Mouse (Mus musculus) forelimb bud, embryonic 11.5 days (tissue): ENCODE measurements at regions not wholly inside any gene's neighbourhood (a gene's known extent, or its start where the extent isn't known, plus 50 kb on each side); places are given as distances from the start of the nearest gene placed in this dataset.

Experiments
- DNase-seq: peaks from one replicate; pipeline ENCODE4 v3.0.0-alpha.2; 2012; ENCODE audit warnings: low read depth, low spot score

DNA sequence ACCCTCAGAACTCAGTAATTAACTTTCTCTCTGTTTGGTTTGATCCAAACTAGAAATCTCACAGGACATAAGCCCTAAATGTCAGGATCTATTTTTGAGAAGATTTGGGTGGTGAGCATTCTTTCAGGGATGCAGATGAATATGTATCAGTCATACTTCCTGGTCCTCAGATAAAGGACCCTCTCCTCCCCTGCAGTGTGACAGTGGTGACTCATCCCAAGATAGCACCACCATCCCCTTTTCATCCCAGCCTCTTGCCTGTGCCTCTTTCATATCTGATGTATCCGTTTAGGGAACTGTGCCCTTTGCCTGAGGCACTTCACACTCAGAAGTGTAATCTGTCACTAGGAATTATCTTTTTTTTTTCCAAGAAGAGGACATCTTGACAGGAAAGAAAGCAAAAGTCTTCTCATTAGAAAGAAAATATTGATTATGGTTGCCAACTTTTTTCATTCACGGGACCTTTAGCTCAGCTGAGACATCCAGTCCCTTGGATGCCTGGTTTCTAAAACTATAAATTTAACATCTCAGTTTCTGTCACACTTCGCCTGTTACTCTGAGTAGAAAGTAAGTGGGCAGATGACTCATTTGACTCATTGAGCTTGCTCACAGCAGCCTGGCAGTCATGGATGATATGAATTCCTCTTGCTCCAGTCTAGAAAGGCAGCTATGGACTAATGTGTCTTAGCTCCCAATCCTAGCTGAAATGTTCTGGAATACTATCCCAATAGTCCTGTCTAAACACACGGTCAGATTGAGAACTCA, 284.1 kb upstream of the Mctp2 start:
- DNase-seq, result no peak

DNA sequence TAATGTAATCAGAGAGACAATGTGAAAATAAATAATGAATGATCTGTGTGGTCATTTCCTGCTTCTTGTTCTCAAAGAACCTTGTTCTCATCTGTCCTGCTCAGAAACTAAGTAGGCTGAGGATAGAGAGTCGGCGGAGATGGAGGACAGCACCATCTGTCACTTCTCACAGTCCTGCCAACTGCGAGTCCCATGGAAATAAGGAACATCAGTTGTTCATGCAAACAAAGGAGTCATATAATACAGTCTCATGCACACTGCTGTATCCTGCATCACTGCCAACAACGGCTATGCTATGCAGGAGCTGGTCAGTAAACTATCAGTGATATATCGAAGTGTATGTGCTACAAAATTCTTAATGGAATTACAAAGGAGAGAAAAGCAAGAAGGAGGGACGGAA, 285.7 kb upstream of the Mctp2 start:
- no peak for DNase-seq

DNA sequence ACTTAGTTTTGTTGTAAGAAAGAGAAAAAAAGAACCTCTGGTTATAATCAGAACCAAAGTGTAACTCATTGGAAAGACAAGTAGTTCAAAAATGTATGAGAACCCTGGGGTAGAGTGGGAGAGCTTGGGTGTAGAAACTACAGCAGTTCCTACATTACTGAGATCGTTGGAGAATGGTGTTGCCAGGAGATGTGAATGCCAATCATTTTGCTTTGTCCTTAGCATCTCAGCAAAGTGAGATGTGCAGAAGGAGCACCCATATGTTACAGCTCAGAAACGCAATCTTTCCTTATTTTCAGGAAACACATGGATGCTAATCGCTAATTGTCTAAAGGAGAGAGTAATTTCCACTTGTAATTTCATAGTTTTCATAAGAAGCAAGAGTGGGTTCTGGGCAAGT, 286.2 kb upstream of the Mctp2 start:
- DNase-seq, result no peak

DNA sequence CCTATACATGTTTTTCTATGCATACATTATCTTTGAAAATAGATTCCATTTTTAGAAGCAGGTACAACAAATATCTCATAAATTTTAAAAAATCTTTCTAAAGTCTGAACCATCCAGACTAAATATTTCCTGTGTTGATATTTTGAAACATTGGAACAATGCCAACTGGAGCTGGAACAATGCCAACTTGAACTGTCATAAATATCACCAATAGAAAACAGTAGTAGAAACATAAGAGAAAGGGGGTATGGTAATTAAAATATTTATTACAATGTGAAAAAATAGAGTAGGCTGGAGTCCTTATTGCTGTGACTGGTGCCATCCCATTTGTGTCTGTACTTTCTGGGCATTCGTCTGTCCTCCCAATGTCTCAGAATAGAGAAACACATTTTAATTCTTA, 286.9 kb upstream of the Mctp2 start:
- no peak for DNase-seq

DNA sequence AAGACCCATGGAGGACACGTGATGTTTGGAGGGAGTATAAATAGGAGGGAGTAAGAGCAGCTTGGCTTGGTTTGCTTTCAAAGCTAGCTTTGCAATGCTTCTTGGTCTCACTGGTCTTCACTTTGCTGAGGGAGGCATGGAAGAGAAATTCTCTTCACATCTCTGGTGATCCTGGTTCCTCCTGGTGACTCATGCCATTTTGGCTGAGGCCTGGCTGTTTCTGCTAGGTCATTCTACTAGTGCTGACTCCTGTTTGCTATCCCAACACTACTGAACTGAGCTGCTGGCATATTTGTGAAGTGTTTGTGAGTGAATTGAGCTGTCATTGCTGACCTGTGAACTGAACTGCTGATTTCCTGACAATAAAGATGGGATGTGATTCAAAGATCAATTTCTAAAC, 288.3 kb upstream of the Mctp2 start:
- DNase-seq, result no peak

DNA sequence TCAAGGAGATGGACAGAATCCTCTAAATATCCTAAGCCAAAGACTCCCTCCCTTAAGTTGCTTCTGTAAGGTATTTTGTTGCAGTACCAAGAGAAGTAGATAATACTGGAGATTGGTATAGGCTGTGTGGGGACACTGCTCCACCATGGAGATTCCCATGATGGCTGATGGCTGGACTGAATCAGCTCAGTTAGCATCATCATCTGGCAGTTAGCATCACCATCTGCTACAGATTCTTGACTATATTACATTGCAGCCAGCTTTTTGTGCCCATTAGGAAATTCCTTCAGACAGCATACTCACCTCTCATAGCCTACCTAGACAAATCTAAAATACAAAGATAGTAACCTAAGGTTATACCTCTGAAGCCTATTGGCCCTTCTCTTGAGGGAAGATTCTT, 290.6 kb upstream of the Mctp2 start:
- no peak for DNase-seq

DNA sequence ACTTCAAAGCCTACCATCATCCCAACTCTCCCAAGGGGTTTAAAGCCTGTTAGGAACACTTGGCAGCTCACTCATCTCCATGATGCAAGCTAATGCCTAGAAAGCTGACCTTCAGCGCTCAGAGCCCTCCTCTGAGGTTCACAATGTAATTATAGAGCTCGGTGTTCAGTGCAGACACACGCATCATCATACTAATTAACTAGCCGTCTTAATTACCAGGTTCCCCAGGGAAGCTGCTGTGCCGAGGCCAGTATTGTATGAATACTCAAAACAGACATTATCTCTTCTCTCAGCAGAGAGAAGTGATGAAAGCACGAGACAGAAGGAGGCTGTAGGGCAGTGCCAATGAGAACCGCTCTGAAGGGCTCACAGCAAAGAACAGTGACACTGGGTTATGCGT, 295.5 kb upstream of the Mctp2 start:
- DNase-seq, result no peak

DNA sequence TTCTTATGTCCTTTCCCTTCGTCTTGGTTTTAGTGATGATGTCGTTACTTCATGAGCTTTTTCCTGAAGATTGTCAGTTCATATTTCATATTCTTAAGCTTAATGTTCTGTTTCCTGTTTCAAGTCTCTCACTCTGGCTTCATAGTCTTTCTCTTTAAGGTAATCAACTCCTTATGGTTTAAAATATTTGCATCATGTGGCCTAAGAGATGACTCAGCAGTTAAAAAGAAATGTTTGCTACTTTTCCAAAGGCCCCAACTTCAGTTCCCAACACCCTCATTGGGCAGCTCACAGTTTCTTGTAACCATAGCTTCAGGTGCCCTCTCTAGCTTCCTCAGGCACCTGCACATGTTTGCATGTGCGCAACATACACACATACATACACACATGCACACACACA, 303.4 kb upstream of the Mctp2 start:
- DNase-seq, result no peak

DNA sequence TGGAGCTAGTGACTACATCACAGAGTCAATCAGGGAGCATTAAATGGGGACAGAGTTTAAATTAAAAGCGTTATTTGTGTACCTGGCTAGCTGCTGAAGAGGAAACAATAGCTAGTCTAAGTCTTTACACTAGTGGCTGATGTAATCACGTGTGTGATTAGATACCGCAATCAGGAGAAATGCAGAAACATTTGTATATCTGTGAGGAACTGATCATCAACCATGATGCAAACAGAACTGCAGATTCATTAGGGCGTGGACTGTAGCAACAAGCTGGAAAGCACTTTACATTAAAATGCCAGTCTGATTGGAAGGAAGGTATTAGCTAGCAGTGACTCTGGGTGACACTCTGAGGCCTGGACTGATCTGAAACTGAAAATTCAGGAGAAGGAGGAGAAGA, 308.8 kb upstream of the Mctp2 start:
- DNase-seq, result no peak

DNA sequence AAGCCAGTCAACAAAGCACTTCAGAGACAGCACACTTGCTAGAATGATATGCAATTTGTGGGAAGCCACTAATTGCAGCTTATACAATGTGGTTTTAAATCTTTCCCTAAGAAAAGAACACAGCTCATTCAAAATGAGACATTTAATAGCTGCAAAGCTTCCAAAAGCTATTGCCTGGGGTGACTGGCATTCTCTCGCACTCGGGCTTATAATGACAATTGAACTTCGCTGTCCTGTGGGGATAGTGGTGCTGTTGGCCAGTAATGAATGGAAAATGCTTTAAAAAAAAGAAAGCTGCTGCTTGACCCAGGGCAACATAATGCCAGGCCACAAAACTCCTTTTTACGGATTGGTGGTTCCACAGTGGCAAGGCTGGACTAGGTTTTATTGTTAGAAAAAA, 321.0 kb upstream of the Mctp2 start:
- DNase-seq, result no peak

DNA sequence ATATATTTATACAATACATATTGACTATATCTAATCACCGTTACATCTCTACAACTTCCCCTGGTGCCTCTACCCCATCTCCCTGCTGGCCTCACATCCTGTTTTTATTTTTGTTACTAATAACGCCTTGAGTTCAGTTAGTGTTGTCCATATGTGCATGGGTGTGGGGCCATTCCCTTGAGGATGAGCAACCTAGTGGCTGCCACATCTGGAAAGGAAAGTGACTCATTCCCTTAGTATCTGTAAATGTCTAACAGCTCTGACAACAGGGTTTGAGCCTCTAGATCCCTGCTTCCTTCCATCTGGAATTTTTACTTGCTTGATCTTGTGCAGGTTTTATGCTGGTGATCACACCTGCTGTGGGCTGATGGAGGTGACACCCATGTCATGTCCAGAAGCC, 333.2 kb upstream of the Mctp2 start:
- DNase-seq, result no peak

DNA sequence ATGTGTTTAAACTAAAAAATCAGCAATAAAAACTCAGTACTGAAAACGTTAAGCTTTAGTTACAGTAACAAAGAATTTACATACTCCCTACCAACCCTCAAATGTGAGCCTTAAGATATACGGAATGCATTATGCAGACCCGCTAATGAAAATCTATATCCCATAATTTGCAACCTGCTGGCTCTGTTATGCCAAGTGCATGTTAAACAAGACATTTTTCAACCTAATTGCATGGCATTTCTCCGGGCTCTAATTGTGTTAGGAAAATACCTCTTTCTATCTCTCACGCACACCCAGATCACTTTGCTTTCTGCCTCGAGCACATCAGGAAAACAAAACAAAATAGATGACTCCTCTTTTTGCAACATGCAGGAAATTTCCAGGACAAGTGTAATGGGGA, 368.6 kb upstream of the Mctp2 start:
- no peak for DNase-seq

DNA sequence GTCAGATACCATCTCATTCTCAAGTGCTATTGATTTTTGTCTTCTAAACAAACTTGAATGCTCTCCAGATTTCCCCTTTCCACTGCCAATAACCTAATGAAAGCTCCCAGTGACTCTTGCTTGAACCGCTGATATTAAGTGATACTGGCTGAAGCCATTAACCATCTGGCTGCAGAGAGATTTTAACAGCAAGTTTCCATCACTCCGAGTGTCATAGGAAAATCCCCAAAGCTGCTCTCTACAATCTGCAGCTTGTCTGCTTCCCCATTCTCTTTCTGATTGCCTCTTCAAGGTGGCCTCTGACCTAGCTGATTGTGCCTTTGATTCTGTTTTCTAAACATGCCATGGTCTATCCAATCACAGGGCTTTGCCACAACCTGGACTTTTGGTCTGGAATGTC, 379.4 kb upstream of the Mctp2 start:
- DNase-seq, result no peak

DNA sequence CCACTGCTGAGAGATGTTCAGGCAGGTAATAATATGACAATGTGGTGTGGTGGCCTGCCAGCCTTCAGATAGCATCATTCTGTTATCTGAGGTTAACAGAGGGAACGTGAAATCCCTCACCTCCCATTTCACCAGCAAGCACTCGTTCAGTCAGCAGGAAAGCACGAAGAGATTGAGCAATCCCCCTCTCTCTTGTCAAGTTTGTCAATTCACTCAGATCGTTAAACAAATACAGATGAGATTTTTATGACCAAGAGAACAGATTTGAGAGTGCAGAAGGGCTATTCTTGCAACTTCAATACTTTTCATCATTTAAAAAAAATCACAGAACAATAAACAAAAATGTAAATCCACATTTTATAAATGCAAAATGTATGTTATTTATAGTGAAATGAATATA, 380.9 kb upstream of the Mctp2 start:
- no peak for DNase-seq

DNA sequence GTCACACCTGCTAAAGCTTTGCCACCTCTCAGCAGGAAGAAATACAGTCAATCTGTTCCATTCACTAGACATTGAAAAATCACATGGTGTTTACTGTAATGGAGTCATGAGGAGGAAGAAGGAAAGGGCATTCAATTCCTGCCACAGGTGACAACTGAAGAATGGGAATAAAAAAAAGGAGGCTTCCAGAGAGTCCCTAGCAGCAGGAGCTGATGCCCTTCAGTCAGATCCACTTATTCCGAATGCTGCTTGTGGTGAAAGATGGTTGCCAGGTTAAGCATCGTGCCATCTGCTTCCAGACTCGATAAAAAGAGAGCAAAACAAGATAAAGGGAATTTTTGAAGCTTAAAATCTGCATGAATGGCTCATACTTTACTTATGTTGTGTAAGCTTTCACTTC, 385.0 kb upstream of the Mctp2 start:
- DNase-seq, result no peak

DNA sequence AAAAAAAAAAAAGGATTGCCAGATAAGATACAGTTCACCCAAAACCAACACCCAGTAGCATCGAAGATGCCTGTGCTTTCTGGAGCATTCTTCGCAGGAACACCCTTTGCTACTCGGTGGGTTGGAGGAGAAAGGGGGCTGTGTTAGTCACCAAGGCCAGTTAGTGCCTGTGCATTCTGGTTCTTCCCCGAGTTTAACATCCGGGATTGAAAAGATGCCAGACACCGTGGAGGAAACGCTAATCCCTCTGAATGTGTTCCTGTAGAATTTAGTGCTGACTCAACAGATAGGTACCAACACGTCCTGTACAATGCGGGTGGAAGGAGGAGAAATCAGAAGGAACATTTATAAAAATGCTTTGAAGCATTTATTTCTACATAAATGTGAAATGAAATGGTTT, 385.5 kb upstream of the Mctp2 start:
- DNase-seq, result no peak

DNA sequence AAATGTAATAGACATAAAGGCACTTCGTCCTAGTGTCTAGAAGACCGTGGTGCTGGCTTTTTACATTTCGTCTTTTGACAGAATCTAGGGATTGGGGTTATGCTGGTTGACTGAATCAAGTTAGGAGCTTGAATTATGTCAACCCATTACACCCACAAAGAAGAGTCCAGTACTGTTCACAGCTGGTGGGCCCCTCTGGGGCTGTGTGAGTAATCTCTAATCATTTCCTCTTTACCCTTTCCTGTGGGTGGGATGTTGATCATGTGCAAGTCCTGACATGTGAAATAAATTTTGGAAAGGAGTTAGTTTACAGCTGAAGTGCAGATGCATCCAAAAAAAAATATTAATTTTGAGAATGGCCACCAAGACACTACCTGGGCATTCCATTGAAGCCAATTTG, 390.3 kb upstream of the Mctp2 start:
- DNase-seq, result no peak

DNA sequence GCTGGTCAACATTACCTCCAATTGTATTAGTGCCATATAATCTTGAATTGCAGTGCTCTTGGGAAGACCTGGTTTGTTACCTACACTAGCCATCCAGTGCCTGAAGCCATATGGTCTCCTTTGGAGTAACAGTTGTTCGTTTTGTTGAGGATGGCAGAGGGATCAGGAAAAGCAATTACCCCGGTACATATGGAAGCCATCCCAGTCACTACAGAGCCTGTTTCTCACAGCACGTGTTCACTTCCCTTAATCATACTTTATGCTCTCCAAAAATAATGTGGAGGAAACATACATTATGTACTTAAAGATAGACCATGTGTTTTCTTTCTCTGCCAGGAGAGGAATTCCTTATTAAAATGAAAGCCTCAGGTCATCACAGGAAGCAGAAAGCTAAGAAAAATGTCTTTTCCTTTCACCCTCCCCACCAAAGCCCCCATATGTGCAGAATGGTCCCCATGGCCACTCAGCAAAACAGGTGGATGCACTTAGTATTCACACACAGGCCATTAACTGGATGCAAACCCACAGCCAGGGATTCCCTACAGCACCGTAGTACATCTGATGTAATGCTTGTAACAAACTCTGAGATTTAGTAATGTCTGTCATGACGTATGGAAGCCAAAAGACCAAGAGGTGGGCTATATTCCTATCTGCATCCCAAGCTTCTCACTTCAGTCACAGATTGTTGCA, 397.4 kb upstream of the Mctp2 start:
- peak; percentile 72 for DNase-seq

DNA sequence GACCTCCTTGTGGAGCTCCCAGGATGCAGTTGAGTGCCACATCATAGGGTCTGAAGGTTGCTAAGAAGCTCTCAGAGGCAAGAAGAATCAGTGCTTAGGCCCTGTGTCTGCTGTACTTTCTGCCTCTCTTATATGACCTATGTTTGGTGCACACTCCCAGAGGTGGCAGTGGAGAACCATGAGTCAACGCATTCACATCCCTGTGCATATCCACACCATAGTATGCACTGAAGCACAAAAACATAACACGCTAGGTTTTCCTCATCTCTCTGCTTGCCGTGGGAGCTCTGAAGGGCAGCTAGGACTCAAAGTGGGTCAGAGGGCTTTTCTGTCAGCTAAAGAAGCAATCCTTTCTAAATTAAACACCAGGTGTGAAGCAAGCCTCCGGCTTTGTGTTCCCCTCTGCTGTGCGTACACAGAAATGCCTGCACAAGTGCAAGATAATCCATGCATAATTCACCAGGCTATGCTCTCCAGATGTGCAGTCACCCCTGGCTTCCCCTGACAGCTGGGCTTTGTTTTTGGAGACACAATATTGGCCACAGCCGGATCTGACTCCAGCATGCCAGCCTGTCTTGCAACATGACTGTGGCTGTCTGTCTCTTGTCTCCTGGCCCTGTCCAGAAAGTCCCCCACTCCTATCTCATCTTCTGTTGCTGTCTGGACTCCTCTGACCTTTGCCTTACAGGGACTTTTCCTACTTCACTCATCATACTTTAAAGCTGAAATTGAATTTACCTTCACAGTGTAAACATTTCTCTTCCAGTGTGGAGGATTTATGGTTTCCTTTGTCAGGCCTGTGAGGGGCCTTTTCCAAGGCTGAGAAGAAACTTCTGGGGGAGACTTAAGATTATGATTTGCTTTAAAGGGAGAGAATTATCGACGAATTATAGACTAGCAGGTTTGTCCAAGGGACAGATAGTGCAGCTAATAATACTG, 405.1 kb upstream of the Mctp2 start:
- DNase-seq, result peak; percentile 60

DNA sequence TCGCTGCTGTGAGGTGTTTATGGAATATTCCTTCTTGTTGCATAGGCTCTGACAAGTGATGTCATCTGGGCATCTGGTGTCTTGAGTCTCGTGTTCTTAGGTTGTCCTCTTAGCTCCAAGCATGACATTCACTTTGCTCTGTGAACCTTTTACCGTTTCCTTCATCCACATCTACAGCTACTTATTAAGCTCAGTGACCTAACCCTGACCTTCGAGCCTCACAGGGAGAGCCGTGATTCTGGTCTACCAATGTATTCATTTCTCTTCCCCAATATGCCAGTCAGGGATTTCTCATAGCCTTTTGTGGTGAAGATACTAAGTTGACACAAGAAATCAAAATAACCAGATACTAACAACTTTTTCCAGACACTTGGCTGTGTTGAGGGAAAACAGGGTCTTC, 409.0 kb upstream of the Mctp2 start:
- no peak for DNase-seq

DNA sequence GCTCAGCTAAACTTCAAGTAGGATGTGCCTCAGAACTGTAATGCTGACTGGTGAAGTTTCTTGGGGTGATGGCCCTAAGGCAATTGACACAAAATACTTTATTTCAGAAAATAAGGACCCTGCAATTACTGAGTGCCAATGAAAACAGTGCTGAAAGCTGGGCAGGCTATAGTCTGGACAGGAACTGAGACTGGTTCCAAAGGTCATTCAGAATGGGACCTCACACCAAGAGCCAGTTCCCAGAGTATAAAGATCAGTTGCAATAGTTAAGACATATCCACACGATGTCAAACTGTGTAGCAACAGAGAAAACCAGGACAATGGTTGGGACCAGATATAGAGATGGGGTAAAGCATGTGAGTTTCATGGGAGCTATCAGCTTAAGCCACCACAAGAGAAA, 409.6 kb upstream of the Mctp2 start:
- DNase-seq, result no peak

DNA sequence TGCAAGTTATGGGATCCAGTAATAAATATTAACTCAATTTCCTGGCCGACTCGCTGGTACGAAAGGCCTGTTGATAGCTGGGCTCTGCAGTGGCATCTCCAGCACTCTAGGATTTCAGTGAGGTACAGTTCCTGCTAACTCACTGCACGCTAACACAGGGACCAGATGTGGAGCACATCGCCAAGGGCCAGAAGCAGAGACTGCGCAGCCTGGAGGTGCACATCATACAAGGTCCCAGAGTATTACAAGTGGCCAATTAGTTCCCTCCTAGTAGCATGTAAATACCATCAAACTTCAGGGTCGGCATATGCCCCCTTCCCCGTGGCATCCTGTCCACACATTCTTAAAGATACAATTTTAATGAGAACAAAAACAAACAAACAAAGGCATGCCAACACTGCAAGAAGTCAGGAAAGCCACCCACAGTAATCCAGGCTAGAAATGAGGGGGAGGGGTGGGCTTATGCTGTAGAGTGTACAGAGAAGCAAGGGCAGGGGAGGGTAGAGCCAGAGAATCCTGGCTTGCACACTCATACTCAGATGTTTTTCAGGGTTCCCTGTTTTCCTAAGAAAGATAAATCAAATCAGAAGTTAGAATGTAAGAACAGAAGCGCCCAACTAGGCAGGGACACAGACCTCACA, 419.9 kb upstream of the Mctp2 start:
- peak; percentile 72 for DNase-seq
